Mouse (Mus musculus): Measurements from ENCODE around the gene Tcl1b3. TPM values are rescaled to one million over a fixed set of nuclear protein-coding genes. Genes with fewer than 3 reads are reported as not detected.
A peak's percentile ranks its signal among the peaks of the same experiment; 100 is the strongest.

Tcl1b3 gene
- total RNA-seq, 2 experiments from 2014 or later = not detected

DNA sequence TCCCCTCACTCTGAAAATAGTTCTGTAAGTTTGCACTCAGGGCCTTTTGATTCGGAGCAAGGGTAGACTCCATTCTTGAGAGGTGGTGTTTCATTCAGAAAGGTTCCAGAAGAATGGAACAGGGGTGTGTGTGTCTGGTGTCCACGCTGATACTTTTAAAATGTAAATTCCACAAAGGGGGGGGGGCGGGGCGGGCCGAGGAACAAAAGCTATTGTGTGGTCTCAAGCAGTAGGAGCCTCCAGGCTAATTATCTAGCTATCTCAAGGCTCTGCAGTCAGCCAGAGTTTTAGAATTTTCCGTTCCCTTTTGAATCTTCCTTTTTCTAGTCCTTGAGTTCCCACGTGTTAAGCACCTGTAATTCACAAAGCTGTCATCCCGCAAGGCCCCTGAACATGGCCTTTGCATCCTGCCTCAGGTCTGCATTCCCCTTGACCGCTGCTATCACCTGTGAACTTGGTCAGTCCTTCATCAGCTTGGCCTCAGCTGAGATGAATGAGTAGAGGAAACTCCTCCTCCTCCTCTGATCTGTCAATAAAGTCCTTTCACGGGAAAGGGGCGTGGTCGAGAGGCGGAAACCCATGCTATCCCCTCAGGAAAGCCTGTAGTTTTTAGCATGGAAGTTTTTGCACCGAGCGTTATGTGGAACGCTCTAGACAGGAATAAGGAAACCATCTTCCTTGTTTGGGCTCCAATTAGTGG, 33.9 kb downstream of the Tcl1b3 start:
- ATAC-seq (ENCODE audit: poor library complexity, severe bottlenecking) = no peak

DNA sequence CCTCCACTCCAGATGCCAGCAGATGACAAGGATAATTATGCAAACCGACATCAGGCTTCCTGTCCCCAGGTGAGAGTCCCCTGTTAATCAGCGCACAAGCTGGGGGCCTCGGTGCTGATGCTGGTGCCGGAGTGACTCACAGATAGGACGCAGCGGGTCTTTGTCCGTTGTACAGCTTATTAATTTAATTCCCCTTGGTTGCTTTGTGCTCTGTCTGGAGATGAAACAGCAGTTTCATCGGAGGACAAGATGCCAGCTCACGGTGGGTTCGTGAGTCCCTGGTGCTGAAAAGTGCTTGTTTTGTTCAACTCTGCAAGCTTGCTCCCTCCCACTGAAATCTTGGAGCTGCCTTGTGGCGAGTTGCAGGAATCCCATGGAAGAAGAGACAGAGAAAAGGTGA, 43.5 kb downstream of the Tcl1b3 start:
- no peak for ATAC-seq (ENCODE audit: poor library complexity, severe bottlenecking)

DNA sequence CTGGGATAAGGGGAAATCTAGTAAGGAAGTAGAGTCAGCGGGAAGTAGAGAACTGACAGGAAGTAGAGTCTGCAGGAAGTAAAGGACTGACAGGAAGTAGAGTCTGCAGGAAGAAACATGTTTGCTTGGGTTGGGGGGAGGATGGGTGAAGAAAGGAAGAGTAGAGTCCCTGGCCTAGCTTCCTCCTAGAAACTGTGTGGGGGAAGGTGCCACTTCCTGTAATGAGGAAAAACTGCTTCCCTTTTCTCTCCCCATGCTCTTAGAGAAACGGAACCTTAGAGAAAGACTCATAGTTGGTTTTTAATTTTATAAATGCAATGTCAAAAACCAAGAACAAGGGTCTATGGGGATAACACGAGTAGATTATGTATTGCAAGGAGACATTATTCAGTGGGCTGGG, 44.2 kb downstream of the Tcl1b3 start:
- ATAC-seq (ENCODE audit: poor library complexity, severe bottlenecking) = peak; percentile 64

- no peak for ATAC-seq (ENCODE audit: poor library complexity, severe bottlenecking)
Observed at GRCm38 (mm10) chr12:105239060-105239459, 48.2 kb downstream of the Tcl1b3 start.

Other genes starting within 250 kb of the Tcl1b3 start
- 14.1 and 17.8 TPM in 2 replicates for gene Syne3, start 181.2 kb upstream of the Tcl1b3 start, total RNA-seq (2015)
- gene Syne3, start 181.2 kb upstream of the Tcl1b3 start, total RNA-seq (2017) = 26.9 and 28.4 TPM in 2 replicates
- gene Glrx5, start 158.4 kb upstream of the Tcl1b3 start, total RNA-seq (2015) = 24.8 and 35.1 TPM in 2 replicates
- gene Glrx5, start 158.4 kb upstream of the Tcl1b3 start, total RNA-seq (2017) = 10.0 and 10.7 TPM in 2 replicates
- not detected in 2 replicates for gene Tcl1b2, start 45.0 kb upstream of the Tcl1b3 start, total RNA-seq (2015)
- gene Tcl1b2, start 45.0 kb upstream of the Tcl1b3 start, total RNA-seq (2017) = not detected in 2 replicates
- gene Tcl1b1, start 31.4 kb upstream of the Tcl1b3 start, total RNA-seq (2015) = not detected in 2 replicates
- not detected in 2 replicates for gene Tcl1b1, start 31.4 kb upstream of the Tcl1b3 start, total RNA-seq (2017)
- not detected in 2 replicates for gene Tcl1b5, start 14.7 kb upstream of the Tcl1b3 start, total RNA-seq (2015)
- gene Tcl1b5, start 14.7 kb upstream of the Tcl1b3 start, total RNA-seq (2017) = not detected in 2 replicates
- not detected in 2 replicates for gene Tcl1b4, start 10.9 kb downstream of the Tcl1b3 start, total RNA-seq (2015)
- not detected in 2 replicates for gene Tcl1b4, start 10.9 kb downstream of the Tcl1b3 start, total RNA-seq (2017)
- gene Tcl1, start 31.8 kb downstream of the Tcl1b3 start, total RNA-seq (2015) = not detected in 2 replicates
- gene Tcl1, start 31.8 kb downstream of the Tcl1b3 start, total RNA-seq (2017) = not detected in 2 replicates
- gene Tunar, start 142.8 kb downstream of the Tcl1b3 start, total RNA-seq (2015) = not detected in 2 replicates
- not detected in 2 replicates for gene Tunar, start 142.8 kb downstream of the Tcl1b3 start, total RNA-seq (2017)